Mouse (Mus musculus) E14TG2a.4 (cell line): ENCODE data around the gene Polr1e.

Experiments used
- CTCF ChIP-seq: conservative IDR thresholded peaks from 2 replicates; pipeline ENCODE4 v1.5.1; 2014; ENCODE audit warnings: low read length
- POU5F1 ChIP-seq: IDR thresholded peaks from 2 replicates; pipeline ENCODE4 v1.6.1; 2014; ENCODE audit warnings: low read length, borderline replicate concordance

GRCm38 (mm10) chr4:44970056-44970455, 48.3 kb upstream of the Polr1e start:
- TF ChIP-seq CTCF = no peak
- TF ChIP-seq POU5F1 = no peak
